Mouse (Mus musculus) CH12.LX (cell line): ENCODE results near the gene Krt6a. TPM values are rescaled to one million over a fixed set of nuclear protein-coding genes. Genes with fewer than 3 reads are reported as not detected.

ENCODE experiments used
- DNase-seq: peaks from one replicate; pipeline ENCODE4 v3.0.0-alpha.2; 2013; ENCODE audit errors: extremely low read depth
- H3K27ac ChIP-seq: 2 replicates; pipeline ENCODE4 v1.5.1; 2012; ENCODE audit warnings: low read depth, mild to moderate bottlenecking, control low read depth, moderate library complexity; ENCODE audit not compliant: insufficient read depth
- H3K27me3 ChIP-seq: replicated peaks from 2 replicates; pipeline ENCODE3; 2012; ENCODE audit warnings: inconsistent platforms
- H3K36me3 ChIP-seq, 2 experiments: replicated peaks in 1 of 2; 2 replicates each; pipeline versions ENCODE3 to v1.6.1; 2012; ENCODE audit warnings: inconsistent platforms in 1 of 2, low read length in 1 of 2, mild to moderate bottlenecking in 1 of 2, mixed read lengths in 1 of 2, moderate library complexity in 1 of 2; ENCODE audit not compliant: control insufficient read depth in 1 of 2, insufficient read depth in 1 of 2
- H3K4me1 ChIP-seq, 2 experiments: 2 replicates each; pipeline ENCODE4 v1.6.1; 2012; ENCODE audit warnings: inconsistent platforms in 1 of 2, moderate library complexity in 1 of 2; ENCODE audit not compliant: insufficient read depth in 2 of 2, control insufficient read depth in 1 of 2
- H3K4me2 ChIP-seq: 2 replicates; pipeline ENCODE4 v1.6.1; 2012; ENCODE audit warnings: low read depth, mild to moderate bottlenecking, control low read depth; ENCODE audit not compliant: poor library complexity, insufficient read depth, severe bottlenecking
- H3K4me3 ChIP-seq, 3 experiments: fragments of 150-350 bp in 1 of 3; sonication (generic) in 1 of 3; replicated peaks in 1 of 3; 2 replicates each; pipeline versions ENCODE3 to v1.5.1; 2011 to 2012; ENCODE audit warnings: low read depth in 2 of 3, low read length in 2 of 3, mild to moderate bottlenecking in 2 of 3, moderate library complexity in 2 of 3, control low read depth in 1 of 3, improper control_type of control experiment in 1 of 3, inconsistent platforms in 1 of 3, mixed read lengths in 1 of 3; ENCODE audit not compliant: poor library complexity in 1 of 3
- H3K79me2 ChIP-seq: replicated peaks from 2 replicates; pipeline ENCODE4 v1.6.1; 2012; ENCODE audit warnings: mild to moderate bottlenecking, moderate library complexity; ENCODE audit not compliant: control insufficient read depth, poor library complexity, insufficient read depth, severe bottlenecking; ENCODE audit errors: extremely low read depth
- H3K9ac ChIP-seq: 2 replicates; pipeline ENCODE4 v1.6.1; 2012; ENCODE audit warnings: low read depth, mild to moderate bottlenecking, control low read depth, moderate library complexity; ENCODE audit not compliant: insufficient read depth
- H3K9me3 ChIP-seq: replicated peaks from 2 replicates; pipeline ENCODE3; 2012; ENCODE audit warnings: low read length, inconsistent platforms, mixed read lengths
- CHD2 ChIP-seq: IDR thresholded peaks from 2 replicates; pipeline ENCODE4 v1.6.1; 2011; ENCODE audit warnings: low read length, improper control_type of control experiment
- CTCF ChIP-seq, 2 experiments: IDR thresholded peaks in 1 of 2; conservative IDR thresholded peaks in 1 of 2; 2 replicates each; pipeline ENCODE4 v1.5.1; 2011 to 2012; ENCODE audit warnings: low read depth in 2 of 2, low read length in 2 of 2, improper control_type of control experiment in 1 of 2, inconsistent platforms in 1 of 2, mild to moderate bottlenecking in 1 of 2, moderate library complexity in 1 of 2
- E2F4 ChIP-seq: IDR thresholded peaks from 2 replicates; pipeline ENCODE4 v1.6.1; 2011; ENCODE audit warnings: low read depth, low read length, improper control_type of control experiment; ENCODE audit not compliant: insufficient replicate concordance
- IRF4 ChIP-seq: IDR thresholded peaks from 2 replicates; pipeline ENCODE4 v1.6.1; 2014; ENCODE audit warnings: low read depth, mild to moderate bottlenecking, inconsistent platforms, low read length, improper control_type of control experiment
- MAFK ChIP-seq: IDR thresholded peaks from 2 replicates; pipeline ENCODE4 v1.6.1; 2011; ENCODE audit warnings: low read length, improper control_type of control experiment; ENCODE audit not compliant: insufficient replicate concordance
- MXI1 ChIP-seq: IDR thresholded peaks from 2 replicates; pipeline ENCODE4 v1.6.1; 2011; ENCODE audit warnings: mild to moderate bottlenecking, low read depth, low read length, improper control_type of control experiment
- MYC ChIP-seq: IDR thresholded peaks from 2 replicates; pipeline ENCODE4 v1.6.1; 2011; ENCODE audit warnings: low read depth, mild to moderate bottlenecking, improper control_type of control experiment, low read length
- NELFE ChIP-seq: IDR thresholded peaks from 2 replicates; pipeline ENCODE4 v1.6.1; 2011; ENCODE audit warnings: low read depth, low read length, improper control_type of control experiment
- POLR2A ChIP-seq: IDR thresholded peaks from 2 replicates; pipeline ENCODE4 v1.6.1; 2011; ENCODE audit warnings: low read depth, mild to moderate bottlenecking, improper control_type of control experiment, low read length
- POLR2AphosphoS2 ChIP-seq: IDR thresholded peaks from 2 replicates; pipeline ENCODE4 v1.6.1; 2011; ENCODE audit warnings: low read depth, low read length, improper control_type of control experiment
- RCOR1 ChIP-seq: conservative IDR thresholded peaks from 2 replicates; pipeline ENCODE4 v1.6.1; 2012; ENCODE audit warnings: low read depth, mild to moderate bottlenecking, inconsistent platforms, low read length, improper control_type of control experiment
- TBP ChIP-seq: conservative IDR thresholded peaks from 2 replicates; pipeline ENCODE4 v1.6.1; 2011; ENCODE audit warnings: low read depth, low read length, improper control_type of control experiment
- TCF12 ChIP-seq: IDR thresholded peaks from 2 replicates; pipeline ENCODE4 v1.6.1; 2014; ENCODE audit warnings: low read depth, mild to moderate bottlenecking, inconsistent platforms, low read length, improper control_type of control experiment
- dilution Hi-C: fragments of 300-500 bp; cut with MboI; formaldehyde crosslinking; loops from 2 replicates; pipeline ENCODE4 v1.14.3; 2020; ENCODE audit warnings: low sequenced_read_pairs; ENCODE audit not compliant: extremely low pct_unique_long_range_greater_than_20kb, extremely low pct_ligation_motif_present
- in situ Hi-C: fragments of 300-500 bp; cut with MboI; formaldehyde crosslinking; loops from 3 replicates; pipeline ENCODE4 v1.14.3; 2019; ENCODE audit warnings: low sequenced_read_pairs, low pct_ligation_motif_present, low pct_unique_long_range_greater_than_20kb, mixed read lengths
- polyA plus RNA-seq: library from polyadenylated mRNA; unstranded; fragments of >175 nt; gene quantifications from 2 replicates; pipeline ENCODE4 v1.2.1, GENCODE M21; 2012; ENCODE audit warnings: low read depth; ENCODE audit not compliant: insufficient read length
- total RNA-seq, 2 experiments: library from RNA; depleted of rRNA; stranded (reverse); fragments of 300-350 nt in 1 of 2; fragments of >200 nt in 1 of 2; gene quantifications; 2 replicates each; pipeline ENCODE4 v1.2.3; 2012 to 2014

Gene Krt6a
- total and polyA plus RNA-seq, 3 experiments, result not detected

DNA sequence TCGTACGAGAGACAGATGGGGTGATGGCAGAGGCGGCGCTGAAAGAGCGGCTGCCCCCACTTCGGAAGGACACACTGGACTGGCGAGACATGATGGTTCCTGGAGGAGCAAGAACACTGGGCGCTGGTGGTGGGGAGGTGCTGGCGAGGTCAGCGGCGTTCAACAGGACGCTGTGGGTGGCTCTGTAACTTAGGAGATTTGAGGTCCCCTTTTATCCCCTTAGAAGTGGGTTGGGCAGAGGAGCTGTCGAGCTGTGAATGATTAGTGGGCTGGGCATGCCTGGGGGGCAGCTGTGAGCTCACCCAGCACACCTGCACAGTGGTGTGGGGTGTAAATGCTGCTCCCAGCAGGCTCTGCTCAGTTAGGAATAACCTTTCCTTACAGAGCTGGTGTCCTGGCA is 18.6 kb upstream of the Krt6a start, which contains the start of gene Krt5:
Gene Krt5, minus strand, starts transcription at position 179 of the 400 bp plus-strand sequence.
- in situ Hi-C loops (no loop called here), dilution Hi-C loops (no loop called here)
- no peak within 1 kb of the TSS for H3K27ac ChIP-seq
- H3K36me3 ChIP-seq, result no peaks in the 10 kb centered on the region
- TF ChIP-seq MAFK, result no peak
- TF ChIP-seq TCF12, result no peak
- TF ChIP-seq TBP, result no peak
- TF ChIP-seq CHD2, result no peak
- no peak for TF ChIP-seq MYC
- TF ChIP-seq MXI1, result no peak
- no peak within 1 kb of the TSS for H3K9ac ChIP-seq
- no peaks in the 10 kb centered on the region for H3K79me2 ChIP-seq
- no peaks in the 10 kb centered on the region for H3K9me3 ChIP-seq
- H3K4me2 ChIP-seq, result no peak within 1 kb of the TSS
- H3K4me1 ChIP-seq, result 0 out of 4 replicates have a peak, but pooled peaks cover 0 to 4% of the 10 kb centered on the region in 2 experiments
- no peak within 1 kb of the TSS for H3K4me3 ChIP-seq
- DNase-seq, result no peak
- peaks cover 90% of the 10 kb centered on the region for H3K27me3 ChIP-seq

DNA sequence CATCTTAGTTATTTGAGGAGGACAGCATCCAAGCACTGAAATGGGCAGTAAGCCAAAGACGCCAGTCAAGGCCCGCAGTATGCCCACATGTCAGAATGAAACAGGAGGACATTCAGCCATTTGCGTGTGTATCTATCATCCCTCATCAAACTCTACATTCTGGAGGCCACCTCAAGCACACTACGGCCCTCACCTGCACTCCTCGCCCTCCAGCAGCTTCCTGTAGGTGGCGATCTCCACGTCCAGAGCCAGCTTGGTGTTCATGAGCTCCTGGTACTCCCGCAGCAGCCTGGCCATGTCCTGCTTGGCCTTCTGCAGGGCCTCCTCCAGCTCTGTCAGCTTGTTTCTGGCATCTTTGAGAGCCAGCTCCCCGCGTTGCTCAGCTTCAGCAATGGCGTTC is 14.6 kb upstream of the Krt6a start:
- no peaks in the 10 kb centered on the region for H3K36me3 ChIP-seq
- no peak overlapping the region for H3K4me3 ChIP-seq
- H3K27ac ChIP-seq, result no peak overlapping the region
- H3K9me3 ChIP-seq, result no peaks in the 10 kb centered on the region
- DNase-seq, result peak; percentile 3
- in situ Hi-C loops, result no loop called here
- H3K4me2 ChIP-seq, result no peak overlapping the region
- H3K79me2 ChIP-seq, result no peaks in the 10 kb centered on the region
- dilution Hi-C loops, result no loop called here
- peaks cover 91% of the 10 kb centered on the region for H3K27me3 ChIP-seq
- H3K4me1 ChIP-seq, result 0 out of 4 replicates have a peak, but pooled peaks cover 0 to 4% of the 10 kb centered on the region in 2 experiments
- TF ChIP-seq CTCF (conservative IDR thresholded peaks at IDR 0.05 in 1 of 2, IDR thresholded peaks at IDR 0.05 in 1 of 2; ENCODE audit: low read depth in 2 of 2, low read length in 2 of 2) (peak; percentile 21 to 48; a peak in 2 of 4 replicates), IRF4 (no peak), POLR2A (no peak), RCOR1 (no peak), NELFE (no peak)
- H3K9ac ChIP-seq, result no peak overlapping the region

DNA sequence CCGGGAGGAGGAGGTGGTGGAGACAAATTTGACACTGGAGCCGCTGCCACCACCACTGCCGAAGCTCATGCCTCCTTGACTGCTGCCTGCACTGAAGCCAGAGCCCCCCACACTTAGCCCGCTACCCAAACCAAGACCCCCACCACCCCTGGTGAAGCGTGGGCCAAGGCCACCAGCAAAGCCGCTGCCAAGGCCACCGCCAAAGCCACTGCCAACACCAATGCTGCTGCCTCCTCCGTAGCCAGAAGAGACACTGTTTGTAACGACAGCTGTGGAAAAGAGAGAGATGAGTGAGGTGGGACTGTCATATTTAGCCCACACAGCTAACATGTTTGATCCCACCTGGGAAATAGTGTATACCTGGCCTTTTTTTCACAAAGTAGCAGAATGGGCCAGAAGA is 13.3 kb upstream of the Krt6a start:
- dilution Hi-C loops (no loop called here), in situ Hi-C loops (no loop called here)
- 0 out of 4 replicates have a peak, but pooled peaks cover 0 to 4% of the 10 kb centered on the region in 2 experiments for H3K4me1 ChIP-seq
- no peak overlapping the region for H3K9ac ChIP-seq
- no peaks in the 10 kb centered on the region for H3K9me3 ChIP-seq
- no peaks in the 10 kb centered on the region for H3K79me2 ChIP-seq
- DNase-seq, result no peak
- H3K4me2 ChIP-seq, result no peak overlapping the region
- no peak overlapping the region for H3K4me3 ChIP-seq
- TF ChIP-seq RCOR1, result no peak
- TF ChIP-seq POLR2AphosphoS2, result no peak
- TF ChIP-seq E2F4, result no peak
- no peaks in the 10 kb centered on the region for H3K36me3 ChIP-seq
- peaks cover 90% of the 10 kb centered on the region for H3K27me3 ChIP-seq
- no peak overlapping the region for H3K27ac ChIP-seq
